Mouse (Mus musculus) CH12.LX (cell line): ENCODE data around the gene B3gnt8. TPM values are rescaled to one million over a fixed set of nuclear protein-coding genes. Genes with fewer than 3 reads are reported as not detected.
A peak's percentile ranks its signal among the peaks of the same experiment; 100 is the strongest.

ENCODE experiments used
- DNase-seq: peaks from one replicate; pipeline ENCODE4 v3.0.0-alpha.2; 2013; ENCODE audit errors: extremely low read depth
- H3K27ac ChIP-seq: 2 replicates; pipeline ENCODE4 v1.5.1; 2012; ENCODE audit warnings: low read depth, mild to moderate bottlenecking, control low read depth, moderate library complexity; ENCODE audit not compliant: insufficient read depth
- H3K27me3 ChIP-seq: replicated peaks from 2 replicates; pipeline ENCODE3; 2012; ENCODE audit warnings: inconsistent platforms
- H3K36me3 ChIP-seq, 2 experiments: replicated peaks in 1 of 2; 2 replicates each; pipeline versions ENCODE3 to v1.6.1; 2012; ENCODE audit warnings: inconsistent platforms in 1 of 2, low read length in 1 of 2, mild to moderate bottlenecking in 1 of 2, mixed read lengths in 1 of 2, moderate library complexity in 1 of 2; ENCODE audit not compliant: control insufficient read depth in 1 of 2, insufficient read depth in 1 of 2
- H3K4me1 ChIP-seq, 2 experiments: 2 replicates each; pipeline ENCODE4 v1.6.1; 2012; ENCODE audit warnings: inconsistent platforms in 1 of 2, moderate library complexity in 1 of 2; ENCODE audit not compliant: insufficient read depth in 2 of 2, control insufficient read depth in 1 of 2
- H3K4me2 ChIP-seq: 2 replicates; pipeline ENCODE4 v1.6.1; 2012; ENCODE audit warnings: low read depth, mild to moderate bottlenecking, control low read depth; ENCODE audit not compliant: poor library complexity, insufficient read depth, severe bottlenecking
- H3K4me3 ChIP-seq, 3 experiments: fragments of 150-350 bp in 1 of 3; sonication (generic) in 1 of 3; replicated peaks in 1 of 3; 2 replicates each; pipeline versions ENCODE3 to v1.5.1; 2011 to 2012; ENCODE audit warnings: low read depth in 2 of 3, low read length in 2 of 3, mild to moderate bottlenecking in 2 of 3, moderate library complexity in 2 of 3, control low read depth in 1 of 3, improper control_type of control experiment in 1 of 3, inconsistent platforms in 1 of 3, mixed read lengths in 1 of 3; ENCODE audit not compliant: poor library complexity in 1 of 3
- H3K79me2 ChIP-seq: replicated peaks from 2 replicates; pipeline ENCODE4 v1.6.1; 2012; ENCODE audit warnings: mild to moderate bottlenecking, moderate library complexity; ENCODE audit not compliant: control insufficient read depth, poor library complexity, insufficient read depth, severe bottlenecking; ENCODE audit errors: extremely low read depth
- H3K9ac ChIP-seq: 2 replicates; pipeline ENCODE4 v1.6.1; 2012; ENCODE audit warnings: low read depth, mild to moderate bottlenecking, control low read depth, moderate library complexity; ENCODE audit not compliant: insufficient read depth
- H3K9me3 ChIP-seq: replicated peaks from 2 replicates; pipeline ENCODE3; 2012; ENCODE audit warnings: low read length, inconsistent platforms, mixed read lengths
- CTCF ChIP-seq, 2 experiments: IDR thresholded peaks in 1 of 2; conservative IDR thresholded peaks in 1 of 2; 2 replicates each; pipeline ENCODE4 v1.5.1; 2011 to 2012; ENCODE audit warnings: low read depth in 2 of 2, low read length in 2 of 2, improper control_type of control experiment in 1 of 2, inconsistent platforms in 1 of 2, mild to moderate bottlenecking in 1 of 2, moderate library complexity in 1 of 2
- E2F4 ChIP-seq: IDR thresholded peaks from 2 replicates; pipeline ENCODE4 v1.6.1; 2011; ENCODE audit warnings: low read depth, low read length, improper control_type of control experiment; ENCODE audit not compliant: insufficient replicate concordance
- ETS1 ChIP-seq: conservative IDR thresholded peaks from 2 replicates; pipeline ENCODE4 v1.6.1; 2012; ENCODE audit warnings: low read depth, mild to moderate bottlenecking, inconsistent platforms, low read length, improper control_type of control experiment, moderate library complexity
- HCFC1 ChIP-seq: IDR thresholded peaks from 2 replicates; pipeline ENCODE4 v1.6.1; 2012; ENCODE audit warnings: low read depth, mild to moderate bottlenecking, inconsistent platforms, low read length, improper control_type of control experiment
- IRF4 ChIP-seq: IDR thresholded peaks from 2 replicates; pipeline ENCODE4 v1.6.1; 2014; ENCODE audit warnings: low read depth, mild to moderate bottlenecking, inconsistent platforms, low read length, improper control_type of control experiment
- JUN ChIP-seq: IDR thresholded peaks from 2 replicates; pipeline ENCODE4 v1.6.1; 2011; ENCODE audit warnings: low read depth, mild to moderate bottlenecking, low read length, improper control_type of control experiment, moderate library complexity; ENCODE audit not compliant: insufficient read depth
- KAT2A ChIP-seq: IDR thresholded peaks from 2 replicates; pipeline ENCODE4 v1.6.1; 2012; ENCODE audit warnings: low read length, improper control_type of control experiment, inconsistent platforms; ENCODE audit not compliant: insufficient replicate concordance
- MAX ChIP-seq: IDR thresholded peaks from 2 replicates; pipeline ENCODE4 v1.6.1; 2011; ENCODE audit warnings: low read length, improper control_type of control experiment
- MXI1 ChIP-seq: IDR thresholded peaks from 2 replicates; pipeline ENCODE4 v1.6.1; 2011; ENCODE audit warnings: mild to moderate bottlenecking, low read depth, low read length, improper control_type of control experiment
- NELFE ChIP-seq: IDR thresholded peaks from 2 replicates; pipeline ENCODE4 v1.6.1; 2011; ENCODE audit warnings: low read depth, low read length, improper control_type of control experiment
- PAX5 ChIP-seq: IDR thresholded peaks from 2 replicates; pipeline ENCODE4 v1.6.1; 2012; ENCODE audit warnings: low read length, inconsistent platforms, mixed read lengths
- SIN3A ChIP-seq: IDR thresholded peaks from 2 replicates; pipeline ENCODE4 v1.6.1; 2012; ENCODE audit warnings: low read length, improper control_type of control experiment, inconsistent platforms
- TCF12 ChIP-seq: IDR thresholded peaks from 2 replicates; pipeline ENCODE4 v1.6.1; 2014; ENCODE audit warnings: low read depth, mild to moderate bottlenecking, inconsistent platforms, low read length, improper control_type of control experiment
- USF2 ChIP-seq: conservative IDR thresholded peaks from 2 replicates; pipeline ENCODE4 v1.6.1; 2011; ENCODE audit warnings: low read depth, low read length, improper control_type of control experiment
- ZKSCAN1 ChIP-seq: IDR thresholded peaks from 2 replicates; pipeline ENCODE4 v1.6.1; 2012; ENCODE audit warnings: low read depth, inconsistent platforms, low read length, improper control_type of control experiment, borderline replicate concordance
- ZMIZ1 ChIP-seq: IDR thresholded peaks from 2 replicates; pipeline ENCODE4 v1.6.1; 2012; ENCODE audit warnings: low read depth, mild to moderate bottlenecking, inconsistent platforms, low read length, improper control_type of control experiment
- ZNF384 ChIP-seq: IDR thresholded peaks from 2 replicates; pipeline ENCODE4 v1.6.1; 2012; ENCODE audit warnings: low read depth, low read length, improper control_type of control experiment, inconsistent platforms
- dilution Hi-C: fragments of 300-500 bp; cut with MboI; formaldehyde crosslinking; loops from 2 replicates; pipeline ENCODE4 v1.14.3; 2020; ENCODE audit warnings: low sequenced_read_pairs; ENCODE audit not compliant: extremely low pct_unique_long_range_greater_than_20kb, extremely low pct_ligation_motif_present
- in situ Hi-C: fragments of 300-500 bp; cut with MboI; formaldehyde crosslinking; loops from 3 replicates; pipeline ENCODE4 v1.14.3; 2019; ENCODE audit warnings: low sequenced_read_pairs, low pct_ligation_motif_present, low pct_unique_long_range_greater_than_20kb, mixed read lengths
- polyA plus RNA-seq: library from polyadenylated mRNA; unstranded; fragments of >175 nt; gene quantifications from 2 replicates; pipeline ENCODE4 v1.2.1, GENCODE M21; 2012; ENCODE audit warnings: low read depth; ENCODE audit not compliant: insufficient read length
- total RNA-seq, 2 experiments: library from RNA; depleted of rRNA; stranded (reverse); fragments of 300-350 nt in 1 of 2; fragments of >200 nt in 1 of 2; gene quantifications; 2 replicates each; pipeline ENCODE4 v1.2.3; 2012 to 2014

The B3gnt8 gene
- total and polyA plus RNA-seq, 3 experiments, result 0.21 to 0.24 TPM; not detected in 1

- TF ChIP-seq CTCF (conservative IDR thresholded peaks at IDR 0.05 in 1 of 2, IDR thresholded peaks at IDR 0.05 in 1 of 2; ENCODE audit: low read depth in 2 of 2, low read length in 2 of 2) (no peak), SIN3A (no peak), MXI1 (no peak), IRF4 (no peak), ZMIZ1 (no peak), HCFC1 (no peak), E2F4 (no peak), ETS1 (no peak), ZNF384 (no peak)
- TF ChIP-seq, all 38 proteins: peak for 0
- Histone ChIP-seq H3K27me3 (no peaks in the 10 kb centered on the region), H3K36me3 (no peaks in the 10 kb centered on the region), H3K4me2 (peak overlapping the region; percentile 67), H3K4me1 (peaks cover 0 to 20% of the 10 kb centered on the region in 2 experiments; a peak in 3 of 4 replicates), H3K79me2 (no peaks in the 10 kb centered on the region), H3K4me3 (no peak overlapping the region), H3K9me3 (no peaks in the 10 kb centered on the region), H3K9ac (no peak overlapping the region), H3K27ac (no peak overlapping the region)
- in situ Hi-C loops (no loop called here), dilution Hi-C loops (no loop called here)
- no peak for DNase-seq
Observed at GRCm38 (mm10) chr7:25607196-25607595, 19.3 kb upstream of the B3gnt8 start.

- Histone ChIP-seq H3K4me3 (no peak overlapping the region), H3K27ac (no peak overlapping the region), H3K27me3 (no peaks in the 10 kb centered on the region), H3K36me3 (no peaks in the 10 kb centered on the region), H3K9ac (no peak overlapping the region), H3K79me2 (no peaks in the 10 kb centered on the region), H3K9me3 (no peaks in the 10 kb centered on the region), H3K4me2 (no peak overlapping the region), H3K4me1 (peaks cover 0 to 23% of the 10 kb centered on the region in 2 experiments; a peak in 3 of 4 replicates)
- TF ChIP-seq MAX (no peak), NELFE (no peak), HCFC1 (no peak), JUN (no peak), PAX5 (no peak), ETS1 (no peak), KAT2A (no peak), ZKSCAN1 (no peak), USF2 (no peak), TCF12 (no peak)
- dilution Hi-C loops (no loop called here), in situ Hi-C loops (no loop called here)
- DNase-seq, result no peak
Observed at GRCm38 (mm10) chr7:25610056-25610455, 16.4 kb upstream of the B3gnt8 start.
